Mouse (Mus musculus): ENCODE data around the gene Krtap19-5.

Krtap19-5 gene

DNA sequence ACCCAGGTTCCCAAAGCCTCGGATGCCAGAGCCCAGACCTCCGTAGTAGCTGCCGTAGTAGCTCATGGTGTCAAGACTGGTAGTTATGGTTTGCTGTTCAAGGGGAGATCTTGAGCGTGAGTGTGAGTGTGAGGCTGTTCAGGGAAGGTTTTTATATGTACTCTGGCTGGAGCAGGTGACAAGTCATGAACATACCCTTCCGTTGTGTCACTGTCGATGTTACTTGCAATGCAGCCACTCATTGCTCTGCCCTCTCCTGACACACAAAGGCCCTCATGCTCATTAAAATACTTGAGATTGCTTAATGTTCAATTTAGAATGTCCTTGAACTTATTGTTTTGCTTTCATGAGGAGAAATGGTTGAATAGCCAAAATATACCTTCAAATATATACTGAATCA is at the start of gene Krtap19-5:
Krtap19-5 (minus strand) TSS at position 101 of the 400 bp plus-strand sequence.
- DNase-seq (ENCODE audit: low read depth, low spot score) = no peak

DNA sequence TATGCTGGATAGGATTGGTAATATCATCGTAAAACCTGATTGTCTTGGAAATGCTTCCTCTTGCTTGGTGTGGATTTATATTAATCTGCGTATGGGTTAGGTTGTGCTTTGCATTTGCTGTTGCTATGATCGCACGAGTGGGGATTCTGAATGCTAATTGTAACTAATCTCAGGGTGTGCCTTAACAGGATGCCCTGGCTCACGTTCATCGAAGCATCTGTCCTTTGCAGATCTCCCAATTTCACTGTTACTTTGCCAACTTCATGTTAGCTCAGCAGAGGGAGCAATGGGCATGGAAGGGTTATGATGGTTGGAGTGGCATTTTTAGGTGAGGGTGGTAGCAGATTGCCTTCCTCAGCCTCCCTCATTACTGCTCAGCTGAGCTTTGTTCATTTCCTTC is 44.8 kb upstream of the Krtap19-5 start:
- no peak for DNase-seq (ENCODE audit: low read depth, low spot score)

DNA sequence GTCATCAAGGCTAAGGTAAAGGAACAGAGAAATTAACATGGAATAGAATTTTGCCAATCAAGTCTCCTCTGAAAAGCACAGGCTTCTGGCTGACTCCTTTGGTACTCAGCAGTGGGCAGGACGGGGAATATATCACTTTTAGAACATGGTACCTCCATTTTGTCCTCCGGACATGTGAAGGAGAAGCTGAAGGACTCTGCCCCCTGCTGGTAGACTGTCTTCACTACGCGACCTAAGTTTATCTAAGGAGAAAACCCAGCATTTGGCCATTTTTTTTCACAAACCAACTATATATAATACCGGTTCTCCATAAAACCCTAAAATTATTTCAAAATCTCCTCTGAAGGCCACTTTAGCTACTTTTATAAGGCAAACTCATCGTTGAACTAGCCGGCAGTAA is 42.0 kb upstream of the Krtap19-5 start:
- peak; percentile 66 for DNase-seq (ENCODE audit: low read depth, low spot score)

DNA sequence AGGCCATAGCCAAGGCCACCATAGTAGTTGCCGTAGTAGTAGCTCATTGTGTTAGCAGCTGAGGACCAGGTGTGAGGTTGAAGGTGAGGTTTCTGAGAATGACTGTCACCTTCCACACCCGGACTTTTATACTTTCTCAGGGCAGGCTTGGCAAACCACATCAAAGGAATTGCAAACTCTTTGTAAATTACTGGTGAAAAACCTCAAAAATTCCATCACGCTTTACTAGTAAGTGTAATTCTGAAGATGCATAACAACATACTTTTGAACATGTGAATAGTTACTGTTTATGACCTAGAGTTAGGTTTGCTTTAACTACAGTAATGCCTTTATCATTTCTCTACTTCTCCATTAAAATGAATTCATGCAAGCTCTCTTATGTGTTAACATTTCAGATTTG is 35.9 kb upstream of the Krtap19-5 start, which contains the start of gene Krtap19-9b:
Krtap19-9b (minus strand) TSS at position 101 of the 400 bp plus-strand sequence.
- no peak for DNase-seq (ENCODE audit: low read depth, low spot score)

DNA sequence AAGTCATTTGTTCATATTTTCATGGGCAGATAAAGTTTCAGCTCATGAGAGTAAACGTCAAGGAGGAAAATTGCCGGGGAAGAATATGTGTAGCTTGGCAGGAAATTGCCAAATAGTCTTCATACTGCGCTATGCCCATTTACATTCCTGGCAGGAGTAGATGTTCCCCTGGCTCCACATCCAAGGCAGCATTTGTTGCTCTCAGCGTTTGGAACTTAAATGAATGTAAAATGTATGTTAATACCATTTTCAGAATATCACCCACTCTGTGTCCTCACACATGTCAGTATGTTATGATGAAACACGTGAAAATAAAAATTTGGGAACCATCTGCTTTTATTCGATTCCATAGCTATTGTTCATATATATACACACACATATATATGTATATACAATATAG is 9.4 kb downstream of the Krtap19-5 start:
- no peak for DNase-seq (ENCODE audit: low read depth, low spot score)

- no peak for DNase-seq (ENCODE audit: low read depth, low spot score)
Measured at GRCm38 (mm10) chr16:88884989-88885388, 11.3 kb downstream of the Krtap19-5 start, which contains the start of gene Krtap19-4. Gene Krtap19-4, minus strand, starts transcription at chr16:88885089.

DNA sequence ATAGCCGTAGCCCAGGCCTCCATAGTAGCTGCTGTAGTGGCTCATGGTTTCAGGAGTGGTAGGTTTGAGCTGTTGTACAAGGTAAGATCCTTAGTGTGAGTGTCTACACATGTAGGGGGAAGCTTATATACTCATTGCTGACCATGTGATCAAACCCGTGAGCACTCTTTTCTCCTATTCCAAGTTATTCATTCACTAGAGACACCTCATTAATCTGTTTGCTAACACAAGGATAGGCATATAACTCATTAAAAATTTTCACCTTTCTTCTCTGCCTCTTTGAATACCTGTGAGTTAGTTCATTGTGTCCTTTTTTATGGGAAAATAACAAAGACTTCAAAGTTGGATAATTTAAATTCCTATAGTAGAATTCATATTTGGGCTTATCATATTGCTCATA is 18.3 kb downstream of the Krtap19-5 start, which contains the start of gene Krtap19-3:
Krtap19-3 (minus strand) TSS at position 101 of the 400 bp plus-strand sequence.
- DNase-seq (ENCODE audit: low read depth, low spot score) = no peak

DNA sequence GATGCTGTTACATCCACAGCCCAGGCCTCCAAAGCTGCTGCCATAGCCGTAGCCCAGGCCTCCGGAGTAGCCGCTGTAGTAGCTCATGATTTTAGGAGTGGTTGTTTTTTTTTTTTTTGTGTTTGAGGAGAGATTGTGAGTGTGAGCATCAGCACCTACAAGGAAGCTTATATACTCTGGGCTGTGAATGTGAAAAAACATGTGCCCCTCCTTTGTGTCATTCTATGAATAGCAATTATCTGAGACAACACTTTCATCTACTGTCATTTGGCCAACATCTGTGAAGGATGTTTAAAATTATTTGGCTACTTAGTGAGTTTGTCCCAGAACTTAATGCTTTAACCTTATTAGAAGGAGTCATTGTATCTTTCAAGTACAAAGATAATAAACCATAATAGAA is 22.1 kb downstream of the Krtap19-5 start, which contains the start of gene Krtap19-2:
Krtap19-2 (minus strand) TSS at position 101 of the 400 bp plus-strand sequence.
- DNase-seq (ENCODE audit: low read depth, low spot score) = no peak

- no peak for DNase-seq (ENCODE audit: low read depth, low spot score)
Measured at GRCm38 (mm10) chr16:88869311-88869710, 26.9 kb downstream of the Krtap19-5 start, which contains the start of gene Krtap19-1. Gene Krtap19-1, minus strand, starts transcription at chr16:88869411.

DNA sequence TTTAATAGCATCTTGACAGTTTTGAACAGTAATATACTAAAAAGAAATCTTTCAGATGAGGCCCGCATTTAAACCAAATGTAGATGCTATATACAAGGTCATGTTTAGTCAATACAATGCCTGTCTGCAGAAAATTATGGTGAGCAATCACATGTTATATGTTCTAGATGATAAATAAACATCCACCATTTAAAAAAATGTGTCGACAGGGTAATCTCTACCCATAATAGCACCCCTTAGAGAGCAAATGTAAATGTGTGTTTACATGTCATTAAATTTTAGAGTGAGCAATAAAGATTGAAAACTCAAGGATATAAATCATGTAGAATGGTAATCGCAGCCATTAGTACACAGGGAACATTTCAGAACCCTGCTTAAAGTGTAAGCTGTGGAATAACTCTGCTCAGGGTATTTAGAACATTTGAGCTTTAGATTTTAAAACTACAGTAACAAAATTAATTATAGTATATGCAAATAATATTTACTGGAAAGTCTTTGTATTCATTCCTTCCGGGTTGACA is 31.3 kb downstream of the Krtap19-5 start:
- no peak for DNase-seq (ENCODE audit: low read depth, low spot score)

GRCm38 (mm10) chr16:88851450-88851849 is 44.8 kb downstream of the Krtap19-5 start:
- DNase-seq (ENCODE audit: low read depth, low spot score) = peak; percentile 41

DNA sequence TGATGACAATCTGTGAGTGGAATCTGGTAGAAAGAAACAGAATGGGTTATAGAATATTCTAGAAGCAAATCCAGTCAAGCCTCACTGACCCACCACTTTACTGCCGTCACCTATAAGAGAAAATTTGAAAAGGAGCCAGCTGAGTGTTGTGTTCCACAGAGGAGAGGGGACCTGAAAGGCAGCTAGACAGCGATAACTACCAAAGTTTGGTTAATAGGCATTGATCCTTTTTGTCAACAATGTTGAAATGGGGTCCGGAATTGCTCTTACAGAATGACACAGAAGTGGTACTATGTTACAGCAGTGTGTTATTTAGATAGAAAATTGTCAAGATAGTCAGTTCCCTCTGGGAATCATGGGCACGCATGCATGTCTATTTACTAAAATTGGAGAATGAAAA is 47.7 kb downstream of the Krtap19-5 start:
- DNase-seq (ENCODE audit: low read depth, low spot score) = no peak

GRCm38 (mm10) chr16:88847363-88847762 is 48.9 kb downstream of the Krtap19-5 start:
- DNase-seq (ENCODE audit: low read depth, low spot score) = no peak

Measured in R1 (cell line).